Mouse (Mus musculus) A20 (cell line): ENCODE data around the gene Heg1.
A peak's percentile ranks its signal among the peaks of the same experiment; 100 is the strongest.

Source experiments
- DNase-seq: peaks from one replicate; pipeline ENCODE4 v3.0.0-alpha.2; 2011; ENCODE audit warnings: low read depth, low spot score

Gene Heg1

GRCm38 (mm10) chr16:33676347-33677312 lies 7.5 kb upstream of the Heg1 start:
- DNase-seq: no peak

DNA sequence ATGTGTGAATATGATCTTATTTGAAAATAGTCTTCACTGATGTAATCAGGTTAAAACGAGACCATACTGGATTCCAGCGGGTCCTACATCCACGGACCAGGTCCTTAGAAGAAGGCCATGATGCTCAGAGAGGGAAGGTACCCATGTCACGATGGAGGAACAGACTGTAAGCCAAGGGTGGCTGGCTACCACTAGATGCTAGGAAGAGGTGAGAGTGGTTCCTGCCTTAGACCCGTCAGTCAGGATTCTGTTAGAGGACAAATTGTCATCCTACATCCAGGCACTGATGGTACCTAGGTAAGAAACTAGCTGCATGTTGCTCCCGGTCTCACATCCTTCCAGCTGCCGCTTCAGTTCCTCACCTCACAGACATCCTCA lies 6.9 kb upstream of the Heg1 start:
- DNase-seq: no peak

GRCm38 (mm10) chr16:33677901-33678300 lies 6.3 kb upstream of the Heg1 start:
- no peak for DNase-seq

DNA sequence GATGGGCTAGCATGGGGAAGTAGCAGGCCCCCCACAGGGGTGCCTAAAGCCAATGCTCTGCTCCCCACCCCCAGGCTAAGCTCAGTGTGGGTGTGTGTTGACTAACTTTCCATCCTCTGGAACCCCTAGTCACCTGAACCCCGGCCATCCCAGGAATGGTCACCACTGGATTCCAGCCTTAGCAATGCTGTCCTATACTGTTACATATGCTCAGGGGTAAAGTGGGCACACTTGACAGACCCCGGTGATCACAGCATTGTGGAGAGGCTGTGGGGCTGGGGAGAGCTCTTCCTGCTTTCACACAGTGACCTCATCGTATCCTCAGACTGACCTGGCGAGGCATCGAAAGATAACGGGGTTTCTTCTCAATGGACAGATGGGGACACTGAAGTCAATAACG lies 3.9 kb upstream of the Heg1 start:
- no peak for DNase-seq

DNA sequence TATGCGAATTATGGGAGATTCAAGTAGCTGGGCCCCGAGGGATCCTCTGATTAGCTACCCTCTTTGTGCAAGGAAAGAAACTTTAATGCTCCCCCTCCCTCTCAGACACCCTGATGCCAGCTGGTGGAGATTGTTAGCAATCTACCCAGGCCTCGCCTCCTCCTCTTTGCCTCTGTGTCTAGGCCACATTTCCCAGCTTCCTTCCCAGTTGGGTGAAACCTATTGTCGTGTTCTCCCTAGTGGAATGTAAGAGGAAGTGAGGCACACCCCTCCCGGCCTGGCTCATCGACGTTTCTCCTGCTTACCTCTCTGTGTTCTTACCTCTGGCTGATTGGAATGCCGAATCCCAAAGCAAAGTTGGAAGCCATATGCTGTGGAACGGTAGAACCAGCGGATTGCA lies 3.4 kb upstream of the Heg1 start:
- no peak for DNase-seq

DNA sequence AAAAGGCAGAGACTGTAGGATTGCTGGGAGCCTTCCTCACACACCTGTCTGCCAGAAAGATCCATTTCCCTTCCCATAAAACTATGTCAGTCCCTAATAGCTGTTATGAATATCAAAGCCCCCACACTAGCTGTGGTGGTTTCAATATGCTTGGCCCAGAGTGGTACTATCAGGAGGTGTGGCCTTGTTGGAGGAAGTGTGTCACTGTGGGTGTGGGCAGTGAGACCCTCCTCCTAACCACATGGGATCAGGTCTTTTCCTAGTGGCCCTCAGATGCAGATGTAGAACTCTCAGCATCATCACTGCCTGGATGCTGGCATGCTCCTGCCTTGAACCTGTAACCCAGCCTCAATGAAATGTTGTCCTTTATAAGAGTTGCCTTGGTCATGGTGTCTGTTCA lies 2.5 kb upstream of the Heg1 start:
- no peak for DNase-seq

DNA sequence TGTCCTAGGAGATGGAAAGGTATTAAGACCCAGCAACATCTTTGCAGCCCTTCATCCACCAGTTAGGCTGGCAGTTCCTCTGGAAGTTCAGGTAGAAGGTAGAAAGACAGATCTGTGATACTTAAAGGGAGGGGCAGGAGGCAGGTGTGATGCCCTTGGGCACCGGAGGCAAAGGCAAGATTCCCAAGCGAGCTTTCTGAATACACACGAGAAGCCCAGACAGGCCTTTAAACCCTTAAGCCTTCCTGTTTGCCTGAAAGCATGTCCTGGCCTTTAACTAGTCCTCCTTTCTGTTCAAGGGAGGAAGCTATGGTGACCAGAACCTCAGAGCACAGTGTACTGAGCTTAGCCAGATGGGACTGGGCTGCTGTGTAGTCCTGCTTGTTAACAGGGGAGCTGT lies 1.5 kb upstream of the Heg1 start:
- peak; percentile 6 for DNase-seq

GRCm38 (mm10) chr16:33683206-33684161 lies 686 bp upstream of the Heg1 start:
- peak; percentile 65 for DNase-seq

- peak; percentile 74 for DNase-seq
Observed at GRCm38 (mm10) chr16:33684703-33685701, 832 bp downstream of the Heg1 start.

DNA sequence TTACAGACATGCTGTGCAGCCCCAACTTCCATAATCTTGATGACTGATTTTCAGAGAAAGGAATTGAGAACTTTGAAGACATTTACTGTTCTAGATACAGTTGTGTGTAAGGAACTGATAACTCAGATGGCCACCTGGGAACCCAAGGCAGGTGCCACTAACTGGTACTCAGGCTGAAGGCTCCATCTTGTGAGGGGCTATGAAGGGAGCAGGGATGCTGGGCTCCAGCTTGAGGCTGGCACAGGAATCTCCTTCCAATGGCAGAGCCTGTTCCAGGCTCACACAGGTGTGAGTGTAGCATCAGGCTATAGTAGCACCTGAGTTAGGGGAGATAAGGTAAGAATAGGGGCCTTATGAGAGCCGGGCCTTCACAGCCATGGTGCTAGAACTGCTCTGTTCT lies 1.9 kb downstream of the Heg1 start:
- peak; percentile 54 for DNase-seq

DNA sequence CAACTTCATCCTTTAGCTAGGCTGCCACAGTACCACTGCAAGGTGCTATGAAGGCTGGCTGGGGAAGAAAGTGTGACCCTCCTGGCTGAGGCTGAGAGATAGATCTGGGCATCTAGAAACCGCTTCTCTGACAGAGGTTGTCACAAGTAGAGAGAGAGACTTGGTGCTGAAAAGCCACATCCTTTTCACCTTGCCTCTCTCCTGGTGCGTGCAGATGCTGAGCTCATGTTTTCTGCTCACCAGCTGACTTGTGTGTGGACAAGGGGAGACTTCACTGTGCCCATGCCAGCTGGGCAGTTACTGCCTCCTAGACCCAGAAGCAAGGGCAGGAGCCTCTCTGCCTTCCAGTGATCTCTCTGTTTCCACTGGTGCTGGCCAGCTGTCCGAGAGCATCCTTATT lies 3.6 kb downstream of the Heg1 start:
- no peak for DNase-seq

DNA sequence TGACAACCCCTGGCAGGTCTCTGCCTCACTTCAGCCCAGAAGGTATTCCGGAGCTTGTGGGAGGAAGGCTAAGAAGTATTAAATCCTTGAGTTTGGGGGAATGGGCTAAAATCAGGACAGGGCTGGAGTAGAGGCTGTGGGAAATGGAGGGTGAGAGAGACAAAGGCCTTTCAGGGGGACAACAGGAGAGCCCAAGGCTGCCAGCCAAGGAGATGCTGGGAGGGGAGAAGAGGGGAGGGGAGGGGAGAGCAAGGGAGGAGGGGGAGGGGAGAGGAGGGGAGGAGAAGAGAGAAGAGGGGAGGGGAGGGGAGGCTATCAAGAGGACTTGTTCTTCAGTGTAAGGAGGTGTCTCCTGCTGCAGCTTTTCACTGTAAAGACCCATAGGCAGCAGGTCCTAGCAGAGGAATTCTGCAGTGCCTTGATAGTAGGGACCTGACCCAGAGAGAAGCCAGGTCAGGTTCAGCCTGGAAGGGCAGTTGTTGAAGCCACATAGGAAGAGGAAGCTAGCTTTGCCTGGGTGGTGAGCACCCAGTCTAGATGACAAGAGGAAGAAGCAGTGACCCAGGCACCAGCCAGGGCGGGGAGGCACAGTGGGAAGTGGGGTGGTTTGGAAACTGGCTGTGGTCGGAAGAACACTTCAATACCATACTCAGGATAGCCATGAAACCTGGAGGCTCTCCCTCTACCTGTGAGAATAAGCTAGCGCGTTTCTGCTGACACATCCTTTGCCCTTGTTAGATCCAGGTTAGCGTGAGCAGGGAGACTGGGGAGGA lies 7.0 kb downstream of the Heg1 start:
- peak; percentile 46 for DNase-seq

DNA sequence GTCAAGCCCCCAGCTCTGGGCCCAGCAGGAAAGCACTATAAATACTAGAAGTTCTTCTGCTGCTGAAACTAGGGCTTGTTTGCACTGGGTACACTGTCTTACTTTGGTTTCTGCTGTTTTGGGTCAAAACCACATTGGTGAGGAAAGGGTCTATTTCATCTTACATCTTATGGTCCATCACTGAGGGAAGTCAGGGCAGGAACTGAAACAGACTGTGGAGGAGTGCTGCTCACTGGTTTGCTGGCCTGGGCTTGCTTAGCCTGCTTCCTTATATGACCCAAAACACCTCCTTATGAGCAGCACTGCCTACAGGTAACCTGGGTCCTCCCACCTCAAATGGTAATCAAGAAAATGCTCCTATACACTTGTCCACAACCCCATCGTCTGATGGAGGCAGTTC lies 9.4 kb downstream of the Heg1 start:
- no peak for DNase-seq

DNA sequence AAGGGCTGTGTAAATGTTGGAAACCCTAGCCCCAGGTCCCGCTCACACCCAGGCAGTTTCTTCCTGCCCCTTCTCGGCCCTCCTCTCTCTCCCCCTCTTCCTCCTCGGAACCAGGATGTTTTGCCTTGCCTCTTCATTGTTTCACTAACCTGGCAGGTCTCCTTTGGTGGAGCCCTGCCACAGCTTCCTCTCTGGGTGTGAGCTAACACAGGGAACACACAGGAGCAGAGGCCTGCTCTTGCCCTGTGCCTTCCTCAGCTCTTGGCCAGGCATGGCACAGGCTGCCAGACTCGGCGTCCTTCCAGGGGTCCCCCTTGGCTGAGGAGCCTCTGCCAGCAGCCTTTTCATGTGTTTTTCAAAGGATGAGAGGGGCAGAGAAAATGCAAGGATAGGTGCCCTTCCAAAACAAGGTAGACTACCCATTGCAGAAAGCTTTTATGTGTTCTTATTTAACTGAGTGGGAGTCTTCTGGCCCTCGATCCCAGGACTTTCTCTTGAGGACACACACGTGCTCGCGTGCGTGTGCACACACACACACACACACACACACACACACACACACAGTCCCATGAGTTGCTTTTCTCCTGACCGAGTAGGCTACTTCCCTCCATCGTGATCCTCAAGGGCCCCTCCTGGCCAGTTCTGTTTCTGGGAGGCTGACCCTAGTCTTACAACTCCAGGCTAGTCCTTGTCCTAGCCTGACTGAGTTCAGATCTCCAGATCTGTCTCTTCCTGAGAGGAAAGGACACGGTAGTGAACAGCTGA lies 12.8 kb downstream of the Heg1 start:
- no peak for DNase-seq

GRCm38 (mm10) chr16:33697576-33698276 lies 13.6 kb downstream of the Heg1 start:
- no peak for DNase-seq

- DNase-seq: no peak
Observed at GRCm38 (mm10) chr16:33698277-33698790, 14.2 kb downstream of the Heg1 start.

- DNase-seq: no peak
Observed at GRCm38 (mm10) chr16:33700584-33700983, 16.4 kb downstream of the Heg1 start.

DNA sequence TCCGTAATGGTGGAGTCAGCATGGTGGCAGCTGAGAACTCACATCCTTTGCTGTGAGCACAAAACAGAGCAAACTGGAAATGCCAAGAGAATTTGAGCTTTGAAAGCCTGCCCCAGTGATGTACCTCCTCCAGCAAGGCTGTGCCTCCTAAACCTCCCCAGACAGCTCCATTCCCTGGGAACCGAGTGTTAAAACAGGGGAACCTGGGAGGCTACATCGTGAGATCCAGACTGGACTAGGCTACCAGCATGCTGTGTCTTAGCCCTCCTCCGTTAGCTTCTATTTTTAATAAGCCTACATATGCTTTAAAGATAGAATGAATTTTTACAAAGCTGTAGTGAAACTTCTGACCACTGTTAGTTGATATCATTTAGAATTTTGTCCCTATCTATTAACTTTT lies 17.7 kb downstream of the Heg1 start:
- DNase-seq: no peak

- DNase-seq: no peak
Observed at GRCm38 (mm10) chr16:33704289-33704688, 20.1 kb downstream of the Heg1 start.
